Mouse (Mus musculus): ENCODE measurements around the gene Gal3st2c.
"Not testable (repeated sequence)": the region's sequence is repeated elsewhere in the genome, so short reads cannot be mapped to it uniquely, and the experiment has no call there.

Gal3st2c gene

GRCm38 (mm10) chr1:93990209-93990608, at the start of gene Gal3st2c:
Gene Gal3st2c (plus strand): TSS chr1:93990509.
- CTCF ChIA-PET, POLR2A ChIA-PET: not testable (repeated sequence)

DNA sequence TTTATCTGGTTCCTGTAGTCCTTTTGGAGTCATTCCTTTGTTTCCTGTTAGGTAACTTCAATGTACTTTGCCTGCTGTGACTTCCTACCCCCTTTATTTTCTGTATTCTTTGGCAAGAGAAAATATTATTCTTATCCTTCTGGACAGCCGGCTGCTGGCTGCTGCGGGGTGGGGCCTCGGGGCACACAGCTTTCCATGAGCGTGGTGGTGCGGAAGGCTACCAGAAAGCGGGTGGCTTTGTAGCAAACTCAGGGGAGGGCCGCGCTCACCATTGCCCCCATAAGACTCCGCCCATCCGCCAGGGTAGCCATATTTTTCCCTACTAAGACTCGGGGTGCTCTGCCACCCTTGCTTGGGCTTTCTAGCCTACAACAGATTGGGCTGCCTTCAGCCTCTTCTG, 41.2 kb upstream of the Gal3st2c start:
- CTCF ChIA-PET, POLR2A ChIA-PET: not testable (repeated sequence)

- POLR2A ChIA-PET, CTCF ChIA-PET: not testable (repeated sequence)
These were observed 23.8 kb upstream of the Gal3st2c start for GRCm38 (mm10) chr1:93966489-93966888.

DNA sequence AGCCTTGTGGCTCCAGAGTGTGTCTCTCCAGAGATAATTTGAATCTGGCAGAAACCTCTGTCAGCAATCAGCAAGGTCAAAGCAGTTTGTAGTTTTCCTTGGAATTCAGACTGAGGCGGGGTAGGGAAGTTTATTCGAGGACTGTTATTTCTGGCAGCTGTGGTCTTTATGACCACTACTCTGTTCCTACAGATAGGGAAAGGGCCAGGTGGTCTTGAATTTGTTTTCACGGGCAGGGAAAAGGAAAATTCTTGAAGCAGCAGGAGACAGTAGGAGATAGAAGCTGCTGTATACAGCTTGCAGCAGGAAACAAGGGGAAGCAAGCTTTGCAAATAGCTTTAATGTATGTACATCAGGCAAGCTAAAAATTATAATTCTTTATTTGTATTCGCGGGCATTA, 19.9 kb upstream of the Gal3st2c start:
- CTCF ChIA-PET, POLR2A ChIA-PET: not testable (repeated sequence)

DNA sequence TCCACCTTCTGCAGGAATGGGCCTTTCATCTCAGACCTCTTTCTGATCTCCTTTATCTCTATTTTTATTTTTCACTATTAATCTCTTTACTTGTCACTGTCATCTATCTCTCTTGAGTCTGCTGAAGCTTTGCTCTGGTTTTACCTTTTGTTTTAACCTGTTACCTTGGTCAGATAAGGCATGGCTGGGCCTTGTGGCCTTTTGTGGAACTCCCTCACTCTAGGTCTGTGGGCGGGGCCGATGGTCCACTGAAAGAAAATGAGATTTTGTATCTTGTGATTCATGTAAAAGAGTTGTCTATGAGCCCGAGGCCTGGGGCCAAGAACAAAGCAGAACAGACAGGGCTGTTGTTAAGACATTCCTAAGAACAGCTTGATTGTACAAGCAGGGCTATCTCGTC, 19.5 kb upstream of the Gal3st2c start:
- CTCF ChIA-PET, POLR2A ChIA-PET: not testable (repeated sequence)

DNA sequence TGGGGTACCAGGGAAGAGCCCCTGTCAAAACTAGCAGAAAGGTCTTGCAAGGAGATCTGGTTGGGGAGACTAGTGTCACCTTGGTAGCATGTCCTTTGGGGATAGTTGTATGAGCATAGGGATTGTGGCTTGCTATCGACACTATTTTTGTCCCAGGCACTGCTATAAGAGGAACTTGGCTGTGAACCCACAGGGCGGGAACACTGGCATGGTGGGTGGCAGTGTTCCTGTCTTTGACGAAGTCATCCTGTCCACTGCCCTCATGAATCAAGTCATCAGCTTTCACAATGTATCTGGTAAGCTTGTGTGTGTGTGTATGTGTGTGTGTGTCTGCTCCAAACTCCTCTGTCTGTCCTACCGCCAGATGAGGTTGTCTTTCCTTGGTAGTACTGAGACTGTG, 14.5 kb upstream of the Gal3st2c start:
- CTCF ChIA-PET, POLR2A ChIA-PET: not testable (repeated sequence)

DNA sequence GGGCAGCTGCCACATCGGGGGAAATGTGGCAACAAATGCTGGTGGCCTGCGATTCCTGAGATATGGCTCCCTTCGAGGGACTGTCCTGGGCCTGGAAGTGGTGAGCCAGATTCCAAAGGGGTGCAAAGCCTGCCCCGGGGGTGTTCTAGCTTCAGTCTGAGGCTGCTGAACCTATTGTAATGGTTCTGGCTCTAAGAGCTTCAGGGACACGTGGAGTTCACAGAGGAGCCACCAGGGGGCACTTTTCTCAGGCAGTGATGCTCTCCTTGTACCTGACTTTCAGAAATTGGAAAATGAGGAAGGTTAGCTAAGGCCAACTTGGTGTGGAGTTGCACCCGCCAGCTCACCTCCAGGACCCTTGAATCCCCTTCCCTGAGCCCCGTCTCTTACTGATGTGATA, 12.0 kb upstream of the Gal3st2c start:
- POLR2A ChIA-PET, CTCF ChIA-PET: not testable (repeated sequence)

GRCm38 (mm10) chr1:93980932-93981331, 9.4 kb upstream of the Gal3st2c start:
- POLR2A ChIA-PET, CTCF ChIA-PET: not testable (repeated sequence)

GRCm38 (mm10) chr1:93986167-93986566, 4.1 kb upstream of the Gal3st2c start:
- CTCF ChIA-PET, result no interaction called here
- POLR2A ChIA-PET, result no interaction called here

GRCm38 (mm10) chr1:93988786-93989185, 1.5 kb upstream of the Gal3st2c start:
- POLR2A ChIA-PET, result interaction anchor here in 1 of 4 experiments (0.5 kb wide), 1 partner anchor 28 kb away, joined by 3 read pairs; no protein-coding TSS in a partner anchor
- CTCF ChIA-PET, result interaction anchor here in 1 of 4 experiments (0.6 kb wide), 1 partner anchor 150 kb away, joined by 3 read pairs; no protein-coding TSS in a partner anchor

- CTCF ChIA-PET, POLR2A ChIA-PET: not testable (repeated sequence)
These were observed 759 bp downstream of the Gal3st2c start for GRCm38 (mm10) chr1:93991068-93991467.

GRCm38 (mm10) chr1:93991491-93991890, 1.2 kb downstream of the Gal3st2c start:
- CTCF ChIA-PET, POLR2A ChIA-PET: not testable (repeated sequence)

DNA sequence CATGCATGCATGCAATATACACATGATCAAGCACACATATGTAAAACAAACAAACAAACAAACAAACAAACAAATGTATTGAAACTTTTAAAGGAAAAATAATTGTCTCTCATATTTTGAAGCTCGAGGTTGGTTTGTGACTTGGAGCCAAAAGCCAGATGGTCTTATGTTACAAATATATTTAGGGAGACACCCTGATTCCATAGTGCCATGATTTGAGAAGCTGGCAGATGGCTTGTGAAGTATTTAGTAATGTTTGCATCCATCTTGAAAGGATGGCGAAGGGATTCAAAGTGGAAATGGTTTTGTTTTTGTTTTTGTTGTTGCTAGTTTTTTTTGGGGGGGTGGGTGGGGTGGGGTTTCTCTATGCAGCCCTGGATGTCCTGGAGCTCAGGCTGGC, 10.7 kb downstream of the Gal3st2c start:
- CTCF ChIA-PET, result no interaction called here
- POLR2A ChIA-PET, result no interaction called here

GRCm38 (mm10) chr1:94005954-94006506, 15.7 kb downstream of the Gal3st2c start:
- CTCF ChIA-PET, result not testable (repeated sequence)

DNA sequence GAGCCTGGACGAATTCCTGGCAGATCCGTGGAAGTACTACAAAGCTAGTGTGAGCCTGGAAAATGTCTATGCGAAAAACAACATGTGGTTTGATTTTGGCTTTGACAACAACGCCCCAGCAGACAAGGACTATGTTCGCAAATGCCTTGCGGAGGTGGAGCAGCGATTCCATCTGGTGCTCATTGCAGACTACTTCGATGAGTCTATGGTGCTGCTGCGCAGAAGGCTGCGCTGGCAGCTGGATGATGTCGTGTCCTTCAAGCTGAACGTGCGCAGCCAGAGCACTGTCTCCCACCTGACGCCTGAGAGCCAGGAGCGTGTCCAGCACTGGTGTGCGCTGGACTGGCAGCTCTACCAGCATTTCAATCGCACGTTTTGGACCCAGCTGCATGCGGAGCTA, 18.5 kb downstream of the Gal3st2c start:
- POLR2A ChIA-PET, result interaction anchor here in 1 of 4 experiments (1.2 kb wide), 1 partner anchor 7 kb away, joined by 4 read pairs; no protein-coding TSS in a partner anchor
- CTCF ChIA-PET, result not testable (repeated sequence)

More at GRCm38 (mm10) chr1:94005954-94006506, 15.7 kb downstream of the Gal3st2c start:
- POLR2A ChIA-PET, result not testable (repeated sequence)

GRCm38 (mm10) chr1:94011643-94012042, 21.3 kb downstream of the Gal3st2c start:
- ChIA-PET POLR2A (no interaction called here), CTCF (no interaction called here)

DNA sequence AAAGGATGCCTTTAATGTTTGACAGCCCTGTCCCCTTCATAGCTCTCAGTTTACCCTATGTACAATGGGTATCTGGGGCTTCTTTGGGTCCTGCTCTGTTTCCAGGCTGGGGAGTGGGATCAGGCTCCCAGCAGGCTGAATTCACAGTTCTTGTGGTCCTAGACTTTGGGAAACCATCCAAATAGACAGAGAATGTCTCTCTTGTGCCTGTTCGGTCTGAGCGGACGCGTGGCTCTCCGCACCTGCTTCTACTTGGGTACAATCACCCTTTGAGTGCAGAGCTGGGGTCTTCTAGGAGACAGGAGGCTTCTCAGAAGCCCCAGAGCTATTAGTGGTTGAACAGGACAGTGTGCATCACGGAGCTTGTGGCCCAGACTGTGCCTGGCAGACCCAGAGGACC, 29.8 kb downstream of the Gal3st2c start, which contains the start of gene Neu4:
TSS of gene Neu4 (plus strand) at position 301 of the 400 bp plus-strand sequence.
- CTCF ChIA-PET, result interaction anchor here in 1 of 4 experiments (0.8 kb wide), 1 partner anchor 15 kb away, joined by 3 read pairs; no protein-coding TSS in a partner anchor
- POLR2A ChIA-PET, result no interaction called here

GRCm38 (mm10) chr1:94027506-94028108, 37.3 kb downstream of the Gal3st2c start:
- CTCF ChIA-PET, result interaction anchor here in 1 of 4 experiments (2.4 kb wide), 1 partner anchor 7 kb away, joined by 9 read pairs; no protein-coding TSS in a partner anchor
- POLR2A ChIA-PET, result no interaction called here

DNA sequence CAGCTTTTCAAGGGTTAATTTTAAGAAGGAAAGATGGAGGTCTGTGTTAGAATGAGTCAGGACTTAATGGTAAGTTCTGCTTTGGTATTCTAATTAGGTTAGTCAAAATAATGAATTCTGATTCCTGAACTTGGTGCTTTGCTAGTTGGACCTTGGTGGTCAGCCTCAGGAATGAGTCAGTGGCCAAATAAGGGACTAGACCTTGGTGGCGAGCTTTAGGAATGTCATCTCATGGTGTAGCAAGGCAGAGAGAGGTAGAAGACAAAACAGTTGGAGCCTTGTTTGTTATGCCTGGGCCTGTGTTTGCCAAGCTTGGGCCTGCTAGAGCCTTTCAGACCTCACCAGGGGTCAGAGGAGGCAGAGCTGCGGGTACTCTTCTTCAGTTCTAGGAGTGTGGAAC, 38.4 kb downstream of the Gal3st2c start:
- ChIA-PET CTCF (no interaction called here), POLR2A (no interaction called here)

GRCm38 (mm10) chr1:94033075-94033602, 42.8 kb downstream of the Gal3st2c start:
- CTCF ChIA-PET, result interaction anchor here in 2 of 4 experiments (0.5 to 1.5 kb wide), 4 partner anchors 10 to 45 kb away, joined by 3 to 5 read pairs (median 3); no protein-coding TSS in a partner anchor

More at GRCm38 (mm10) chr1:94033075-94033602, 42.8 kb downstream of the Gal3st2c start:
- POLR2A ChIA-PET, result interaction anchor here in 1 of 4 experiments (0.6 kb wide), 2 partner anchors 313 to 436 kb away, joined by 3 to 4 read pairs; no protein-coding TSS in a partner anchor
